Mouse (Mus musculus): ENCODE results near the gene Nucb1. TPM values are rescaled to one million over a fixed set of nuclear protein-coding genes. Genes with fewer than 3 reads are reported as not detected.

The Nucb1 gene
- polyA plus RNA-seq, 1 experiment from 2014 or later = 266 TPM

Small RNAs within 50 kb of the gene (microRNA-seq; reads per million reads assigned to microRNA genes)
- not detected for gene Gm22133

Other genes starting within 250 kb of the Nucb1 start
- gene Slc6a21, start 232.9 kb downstream of the Nucb1 start, polyA plus RNA-seq (2015; fragmentation: Nextera tagmentation; extraction: Ambion mirVana) = not detected in 2 replicates
- gene Trpm4, start 176.6 kb downstream of the Nucb1 start, polyA plus RNA-seq (2015; fragmentation: Nextera tagmentation; extraction: Ambion mirVana) = 19.6 and 25.0 TPM in 2 replicates
- 1.8 and 2.0 TPM in 2 replicates for gene Hrc, start 175.1 kb downstream of the Nucb1 start, polyA plus RNA-seq (2015; fragmentation: Nextera tagmentation; extraction: Ambion mirVana)
- gene Ppfia3, start 143.4 kb downstream of the Nucb1 start, polyA plus RNA-seq (2015; fragmentation: Nextera tagmentation; extraction: Ambion mirVana) = 2.2 and 2.5 TPM in 2 replicates
- 0.53 TPM in 2 replicates for gene Lin7b, start 139.8 kb downstream of the Nucb1 start, polyA plus RNA-seq (2015; fragmentation: Nextera tagmentation; extraction: Ambion mirVana)
- 181 and 191 TPM in 2 replicates for gene Snrnp70, start 114.7 kb downstream of the Nucb1 start, polyA plus RNA-seq (2015; fragmentation: Nextera tagmentation; extraction: Ambion mirVana)
- not detected in 2 replicates for gene Kcna7, start 104.8 kb downstream of the Nucb1 start, polyA plus RNA-seq (2015; fragmentation: Nextera tagmentation; extraction: Ambion mirVana)
- gene Ntf5, start 96.7 kb downstream of the Nucb1 start, polyA plus RNA-seq (2015; fragmentation: Nextera tagmentation; extraction: Ambion mirVana) = 3.2 and 3.5 TPM in 2 replicates
- 2.3 and 3.3 TPM in 2 replicates for gene Lhb, start 89.6 kb downstream of the Nucb1 start, polyA plus RNA-seq (2015; fragmentation: Nextera tagmentation; extraction: Ambion mirVana)
- 53.8 and 54.1 TPM in 2 replicates for gene Gys1, start 75.6 kb downstream of the Nucb1 start, polyA plus RNA-seq (2015; fragmentation: Nextera tagmentation; extraction: Ambion mirVana)
- gene Ruvbl2, start 72.3 kb downstream of the Nucb1 start, polyA plus RNA-seq (2015; fragmentation: Nextera tagmentation; extraction: Ambion mirVana) = 159 and 160 TPM in 2 replicates
- gene Ftl1, start 50.5 kb downstream of the Nucb1 start, polyA plus RNA-seq (2015; fragmentation: Nextera tagmentation; extraction: Ambion mirVana) = 4,912 and 5,024 TPM in 2 replicates
- gene Bax, start 43.5 kb downstream of the Nucb1 start, polyA plus RNA-seq (2015; fragmentation: Nextera tagmentation; extraction: Ambion mirVana) = 135 and 136 TPM in 2 replicates
- gene Tulp2, start 28.5 kb downstream of the Nucb1 start, polyA plus RNA-seq (2015; fragmentation: Nextera tagmentation; extraction: Ambion mirVana) = 0.39 and 0.57 TPM in 2 replicates
- not detected in 2 replicates for gene Gm45808, start 23.6 kb downstream of the Nucb1 start, polyA plus RNA-seq (2015; fragmentation: Nextera tagmentation; extraction: Ambion mirVana)
- 3.6 and 3.7 TPM in 2 replicates for gene Dhdh, start 21.6 kb downstream of the Nucb1 start, polyA plus RNA-seq (2015; fragmentation: Nextera tagmentation; extraction: Ambion mirVana)
- 22.4 and 29.0 TPM in 2 replicates for gene Ppp1r15a, start 15.9 kb upstream of the Nucb1 start, polyA plus RNA-seq (2015; fragmentation: Nextera tagmentation; extraction: Ambion mirVana)
- 2.3 and 3.4 TPM in 2 replicates for gene Plekha4, start 15.9 kb upstream of the Nucb1 start, polyA plus RNA-seq (2015; fragmentation: Nextera tagmentation; extraction: Ambion mirVana)
- 0.72 and 0.84 TPM in 2 replicates for gene Hsd17b14, start 44.5 kb upstream of the Nucb1 start, polyA plus RNA-seq (2015; fragmentation: Nextera tagmentation; extraction: Ambion mirVana)
- 59.5 and 60.0 TPM in 2 replicates for gene Bcat2, start 59.7 kb upstream of the Nucb1 start, polyA plus RNA-seq (2015; fragmentation: Nextera tagmentation; extraction: Ambion mirVana)
- gene Fgf21, start 105.1 kb upstream of the Nucb1 start, polyA plus RNA-seq (2015; fragmentation: Nextera tagmentation; extraction: Ambion mirVana) = 0.16 and 0.91 TPM in 2 replicates
- gene Fut1, start 106.9 kb upstream of the Nucb1 start, polyA plus RNA-seq (2015; fragmentation: Nextera tagmentation; extraction: Ambion mirVana) = 0.26 and 0.70 TPM in 2 replicates
- gene Izumo1, start 111.4 kb upstream of the Nucb1 start, polyA plus RNA-seq (2015; fragmentation: Nextera tagmentation; extraction: Ambion mirVana) = 0.16 and 0.21 TPM in 2 replicates
- gene Rasip1, start 117.1 kb upstream of the Nucb1 start, polyA plus RNA-seq (2015; fragmentation: Nextera tagmentation; extraction: Ambion mirVana) = 16.1 and 16.4 TPM in 2 replicates
- gene Mamstr, start 129.6 kb upstream of the Nucb1 start, polyA plus RNA-seq (2015; fragmentation: Nextera tagmentation; extraction: Ambion mirVana) = 10.6 and 11.5 TPM in 2 replicates
- 0.60 and 0.70 TPM in 2 replicates for gene Fut2, start 156.0 kb upstream of the Nucb1 start, polyA plus RNA-seq (2015; fragmentation: Nextera tagmentation; extraction: Ambion mirVana)
- 0.95 and 1.8 TPM in 2 replicates for gene Ntn5, start 173.6 kb upstream of the Nucb1 start, polyA plus RNA-seq (2015; fragmentation: Nextera tagmentation; extraction: Ambion mirVana)
- 0.74 and 0.84 TPM in 2 replicates for gene Sec1, start 184.0 kb upstream of the Nucb1 start, polyA plus RNA-seq (2015; fragmentation: Nextera tagmentation; extraction: Ambion mirVana)
- gene Car11, start 189.4 kb upstream of the Nucb1 start, polyA plus RNA-seq (2015; fragmentation: Nextera tagmentation; extraction: Ambion mirVana) = 2.3 and 3.3 TPM in 2 replicates
- 1.5 and 1.7 TPM in 2 replicates for gene Dbp, start 194.7 kb upstream of the Nucb1 start, polyA plus RNA-seq (2015; fragmentation: Nextera tagmentation; extraction: Ambion mirVana)
- gene Rpl18, start 205.1 kb upstream of the Nucb1 start, polyA plus RNA-seq (2015; fragmentation: Nextera tagmentation; extraction: Ambion mirVana) = 984 and 1,005 TPM in 2 replicates
- 28.9 TPM in 2 replicates for gene Sphk2, start 207.6 kb upstream of the Nucb1 start, polyA plus RNA-seq (2015; fragmentation: Nextera tagmentation; extraction: Ambion mirVana)
- gene Fam83e, start 210.8 kb upstream of the Nucb1 start, polyA plus RNA-seq (2015; fragmentation: Nextera tagmentation; extraction: Ambion mirVana) = 2.0 and 2.1 TPM in 2 replicates
- not detected in 2 replicates for gene Spaca4, start 215.4 kb upstream of the Nucb1 start, polyA plus RNA-seq (2015; fragmentation: Nextera tagmentation; extraction: Ambion mirVana)

All from lung, embryonic 16.5 days (tissue).